33 mouse cellular contexts compared by ENCODE assay signal in the genomic region with DNA sequence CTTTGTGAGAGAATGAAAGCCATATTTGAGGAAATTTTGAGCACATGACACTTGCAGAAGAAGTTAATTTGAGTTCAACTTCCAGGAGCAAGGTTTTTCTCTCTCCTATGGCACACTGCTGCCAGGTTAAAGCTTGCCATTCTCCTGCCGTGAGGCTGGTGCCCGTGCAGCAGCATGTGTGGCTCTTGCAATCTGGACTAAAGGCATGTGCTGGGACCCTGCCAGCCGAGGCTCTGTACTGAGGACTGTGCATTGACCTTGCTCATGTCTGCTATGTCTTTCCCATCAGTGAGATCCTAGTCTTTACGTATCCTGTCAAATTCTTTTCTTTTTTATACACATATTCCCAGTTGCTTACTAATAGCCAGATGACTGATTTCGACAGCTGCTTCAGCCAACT.
DNase-seq lines count a peak whose midpoint lies in the region; ATAC-seq and TF ChIP-seq lines count a peak whose summit lies in the region.
"Had no signal": no experiment of that assay in that cellular context is flagged by ENCODE, and none has a peak within 500 bp of the region (broad histone marks: within the 10 kb centered on the region; RNA-seq: fewer than 3 reads in every experiment).

No protein-coding gene starts in this region.

- H3K9ac ChIP-seq in forebrain, embryonic 15.5 days (replicated peaks), result no peak overlapping the region
- no peak overlapping the region for H3K9ac ChIP-seq in forebrain, embryonic 14.5 days (ENCODE audit: low read length)
- no peak overlapping the region for H3K9ac ChIP-seq in midbrain, postnatal 0 days (replicated peaks; ENCODE audit: low read length, poor library complexity, severe bottlenecking)
- no peak overlapping the region for H3K9ac ChIP-seq in midbrain, embryonic 15.5 days
- H3K9ac ChIP-seq: embryonic facial prominence, embryonic 13.5 days; heart, embryonic 13.5 days; liver, embryonic 14.5 days; neural tube, embryonic 12.5 days had no signal

- no peak for ATAC-seq in forebrain, embryonic 15.5 days (replicated peaks)
- ATAC-seq in forebrain, embryonic 14.5 days, result no peak
- ATAC-seq in midbrain, postnatal 0 days (ENCODE audit: low FRiP score), result no peak
- ATAC-seq in midbrain, embryonic 15.5 days (replicated peaks), result no peak
- ATAC-seq: activated CD4-positive, CD25-positive, alpha-beta regulatory T cell, adult 4 months; intestine, embryonic 16.5 days; midbrain, embryonic 16.5 days had no signal

- peak; percentile 84 to 90 for DNase-seq in cerebellum, postnatal 10 days
- no peak for DNase-seq in cerebellum, adult 9-10 months
- DNase-seq in forebrain, embryonic 14.5 days (ENCODE audit: low spot score), result no peak
- no peak for DNase-seq in layer of hippocampus, adult 2 months (ENCODE audit: low spot score in 2 of 2)
- no peak for DNase-seq in layer of hippocampus, postnatal 14 days (ENCODE audit: low spot score in 2 of 2)
- DNase-seq in midbrain, postnatal 0 days (ENCODE audit: low spot score), result peak; percentile 32
- DNase-seq: adrenal gland, adult 2 months; cerebellum, adult 9-11 months; embryo, embryonic 11 days; gastrocnemius, postnatal 36 days; heart, postnatal 14 days; kidney, adult 8-10 months; kidney, postnatal 4 days; liver; lung, adult 2 months; lung, postnatal 14 days; right cerebral cortex, adult 18-20 months; spleen, adult 18-20 months; thymus, postnatal 14 days had no signal

- no peaks in the 10 kb centered on the region for H3K36me3 ChIP-seq in forebrain, embryonic 15.5 days
- no peaks in the 10 kb centered on the region for H3K36me3 ChIP-seq in forebrain, embryonic 14.5 days (ENCODE audit: control insufficient read depth, insufficient read depth, low read length)
- H3K36me3 ChIP-seq in midbrain, postnatal 0 days (ENCODE audit: insufficient read depth, low read length), result no peaks in the 10 kb centered on the region
- no peaks in the 10 kb centered on the region for H3K36me3 ChIP-seq in midbrain, embryonic 15.5 days (replicated peaks)
- H3K36me3 ChIP-seq: embryonic facial prominence, embryonic 13.5 days; heart, embryonic 13.5 days; midbrain, embryonic 10.5 days; neural tube, embryonic 12.5 days had no signal

- no peak overlapping the region for H3K4me2 ChIP-seq in forebrain, embryonic 15.5 days (replicated peaks)
- H3K4me2 ChIP-seq in forebrain, embryonic 14.5 days (ENCODE audit: low read length), result no peak overlapping the region
- H3K4me2 ChIP-seq in midbrain, postnatal 0 days (ENCODE audit: low read depth, low read length, poor library complexity, severe bottlenecking), result no peak overlapping the region
- H3K4me2 ChIP-seq in midbrain, embryonic 15.5 days, result no peak overlapping the region
- H3K4me2 ChIP-seq: embryonic facial prominence, embryonic 13.5 days; heart, embryonic 13.5 days; neural tube, embryonic 12.5 days had no signal

- no peak for TF ChIP-seq CTCF in layer of hippocampus, adult 2 months (conservative IDR thresholded peaks at IDR 0.05)
- TF ChIP-seq CTCF in midbrain, postnatal 0 days (IDR thresholded peaks at IDR 0.05), result no peak

- H3K4me3 ChIP-seq in forebrain, embryonic 15.5 days, result no peak overlapping the region
- no peak overlapping the region for H3K4me3 ChIP-seq in forebrain, embryonic 14.5 days (ENCODE audit: low read depth, low read length)
- no peak overlapping the region for H3K4me3 ChIP-seq in layer of hippocampus, adult 2 months
- H3K4me3 ChIP-seq in midbrain, postnatal 0 days (ENCODE audit: low read depth, low read length), result no peak overlapping the region
- H3K4me3 ChIP-seq in midbrain, embryonic 15.5 days, result no peak overlapping the region
- H3K4me3 ChIP-seq: embryonic facial prominence, embryonic 13.5 days; erythroblast, embryonic 14.5 days; heart, embryonic 13.5 days; midbrain, embryonic 10.5 days; myocyte; neural tube, embryonic 12.5 days had no signal

- 70% methylated on average over 5 of the region's 5 CpGs for WGBS in forebrain, embryonic 15.5 days
- WGBS in forebrain, embryonic 14.5 days, result 74% methylated on average over 5 of the region's 5 CpGs
- WGBS in midbrain, postnatal 0 days, result 73% methylated on average over 5 of the region's 5 CpGs
- WGBS in midbrain, embryonic 15.5 days, result 83% methylated on average over 5 of the region's 5 CpGs

- H3K4me1 ChIP-seq in forebrain, embryonic 15.5 days, result peaks cover 44% of the 10 kb centered on the region
- H3K4me1 ChIP-seq in forebrain, embryonic 14.5 days (ENCODE audit: control insufficient read depth, insufficient read depth, low read length), result peaks cover 4% of the 10 kb centered on the region
- peaks cover 17% of the 10 kb centered on the region for H3K4me1 ChIP-seq in midbrain, postnatal 0 days (ENCODE audit: insufficient read depth, low read length)
- peaks cover 17% of the 10 kb centered on the region for H3K4me1 ChIP-seq in midbrain, embryonic 15.5 days
- H3K4me1 ChIP-seq: neural tube, embryonic 12.5 days had no signal

- H3K27ac ChIP-seq in forebrain, embryonic 15.5 days (replicated peaks), result peak overlapping the region; percentile 67; the same call in 1 of the 2 replicates
- H3K27ac ChIP-seq in forebrain, embryonic 14.5 days (ENCODE audit: low read depth, low read length), result no peak overlapping the region
- H3K27ac ChIP-seq in layer of hippocampus, adult 2 months, result peak overlapping the region; percentile 90
- H3K27ac ChIP-seq in midbrain, postnatal 0 days (ENCODE audit: low read depth, low read length), result no peak overlapping the region
- H3K27ac ChIP-seq in midbrain, embryonic 15.5 days, result no peak overlapping the region
- H3K27ac ChIP-seq: embryonic facial prominence, embryonic 13.5 days; heart, embryonic 13.5 days; kidney, postnatal 0 days; liver, embryonic 14.5 days; midbrain, embryonic 10.5 days; neural tube, embryonic 12.5 days had no signal

- H3K9me3 ChIP-seq in forebrain, embryonic 15.5 days, result no peaks in the 10 kb centered on the region
- no peaks in the 10 kb centered on the region for H3K9me3 ChIP-seq in forebrain, embryonic 14.5 days (replicated peaks; ENCODE audit: control insufficient read depth, low read length)
- H3K9me3 ChIP-seq in midbrain, postnatal 0 days (ENCODE audit: low read length), result no peaks in the 10 kb centered on the region
- no peaks in the 10 kb centered on the region for H3K9me3 ChIP-seq in midbrain, embryonic 15.5 days
- H3K9me3 ChIP-seq: embryonic facial prominence, embryonic 13.5 days; heart, embryonic 13.5 days; midbrain, embryonic 10.5 days; neural tube, embryonic 12.5 days had no signal

- H3K27me3 ChIP-seq in forebrain, embryonic 15.5 days, result no peaks in the 10 kb centered on the region
- H3K27me3 ChIP-seq in forebrain, embryonic 14.5 days (replicated peaks; ENCODE audit: control insufficient read depth, insufficient read depth, low read length), result no peaks in the 10 kb centered on the region
- no peaks in the 10 kb centered on the region for H3K27me3 ChIP-seq in midbrain, postnatal 0 days (ENCODE audit: insufficient read depth, low read length)
- no peaks in the 10 kb centered on the region for H3K27me3 ChIP-seq in midbrain, embryonic 15.5 days (replicated peaks)
- H3K27me3 ChIP-seq: CH12.LX; neural tube, embryonic 12.5 days had no signal

Comparison
In these comparisons a context has a peak if more than half of its experiments do, and no peak if none do; other contexts are left out.
1. DNase-seq: peak in cerebellum, postnatal 10 days (2 of 2) and midbrain, postnatal 0 days (single experiment); none in cerebellum, adult 9-10 months (single experiment), forebrain, embryonic 14.5 days (single experiment), layer of hippocampus, adult 2 months (0 of 2) and layer of hippocampus, postnatal 14 days (0 of 2).
2. H3K27ac ChIP-seq: peak in forebrain, embryonic 15.5 days (single experiment) and layer of hippocampus, adult 2 months (single experiment); none in forebrain, embryonic 14.5 days (single experiment), midbrain, postnatal 0 days (single experiment) and midbrain, embryonic 15.5 days (single experiment).